In genomic region chr7:101423970-101424369, GRCm38 (mm10) we compare ENCODE assay signal across 26 mouse cellular contexts. TPM values are rescaled to one million over a fixed set of nuclear protein-coding genes. Genes with fewer than 3 reads are reported as not detected.
A peak's percentile ranks its signal among the peaks of the same experiment; 100 is the strongest.
DNase-seq lines count a peak whose midpoint lies in the region; ATAC-seq and TF ChIP-seq lines count a peak whose summit lies in the region.
"Had no signal": no experiment of that assay in that cellular context is flagged by ENCODE, and none has a peak within 500 bp of the region (broad histone marks: within the 10 kb centered on the region; RNA-seq: fewer than 3 reads in every experiment).

No protein-coding gene starts in this region.

- no peak for ATAC-seq in forebrain, postnatal 0 days
- no peak for ATAC-seq in forebrain, embryonic 13.5 days
- peak; percentile 16 for ATAC-seq in neural tube, embryonic 13.5 days (ENCODE audit: low read depth)
- ATAC-seq: intestine, embryonic 16.5 days; Patski had no signal

- peak overlapping the region; percentile 61 for H3K4me2 ChIP-seq in forebrain, postnatal 0 days (ENCODE audit: low read depth)
- no peak overlapping the region for H3K4me2 ChIP-seq in forebrain, embryonic 13.5 days
- H3K4me2 ChIP-seq in neural tube, embryonic 13.5 days, result peak overlapping the region; percentile 48
- H3K4me2 ChIP-seq: limb, embryonic 15.5 days; lung, embryonic 15.5 days had no signal

- H3K4me3 ChIP-seq in forebrain, postnatal 0 days (ENCODE audit: low read depth, low read length), result no peak overlapping the region
- no peak overlapping the region for H3K4me3 ChIP-seq in forebrain, embryonic 13.5 days
- no peak overlapping the region for H3K4me3 ChIP-seq in neural tube, embryonic 13.5 days
- H3K4me3 ChIP-seq: hindbrain, embryonic 15.5 days; limb, embryonic 15.5 days; lung, embryonic 15.5 days had no signal

- no peaks in the 10 kb centered on the region for H3K36me3 ChIP-seq in forebrain, postnatal 0 days (ENCODE audit: insufficient read depth)
- no peaks in the 10 kb centered on the region for H3K36me3 ChIP-seq in forebrain, embryonic 13.5 days (ENCODE audit: poor library complexity, severe bottlenecking)
- no peaks in the 10 kb centered on the region for H3K36me3 ChIP-seq in neural tube, embryonic 13.5 days
- H3K36me3 ChIP-seq: hindbrain, embryonic 15.5 days; limb, embryonic 15.5 days; lung, embryonic 15.5 days had no signal

- H3K9ac ChIP-seq in forebrain, postnatal 0 days, result no peak overlapping the region
- no peak overlapping the region for H3K9ac ChIP-seq in forebrain, embryonic 13.5 days
- H3K9ac ChIP-seq in neural tube, embryonic 13.5 days, result no peak overlapping the region
- H3K9ac ChIP-seq: hindbrain, embryonic 15.5 days; limb, embryonic 15.5 days; liver, embryonic 14.5 days; lung, embryonic 15.5 days had no signal

- TF ChIP-seq CTCF in forebrain, postnatal 0 days (IDR thresholded peaks at IDR 0.05; ENCODE audit: low read depth), result no peak

- H3K27me3 ChIP-seq in forebrain, postnatal 0 days (ENCODE audit: insufficient read depth, low read length), result no peaks in the 10 kb centered on the region
- peaks cover 16% of the 10 kb centered on the region for H3K27me3 ChIP-seq in forebrain, embryonic 13.5 days
- peaks cover 30% of the 10 kb centered on the region for H3K27me3 ChIP-seq in neural tube, embryonic 13.5 days
- H3K27me3 ChIP-seq: hindbrain, embryonic 15.5 days; lung, embryonic 15.5 days had no signal

- no peak overlapping the region for H3K27ac ChIP-seq in forebrain, postnatal 0 days (ENCODE audit: low read depth, low read length)
- H3K27ac ChIP-seq in forebrain, embryonic 13.5 days, result no peak overlapping the region
- H3K27ac ChIP-seq in neural tube, embryonic 13.5 days (replicated peaks), result peak overlapping the region; percentile 61; the same call in 1 of the 2 replicates
- H3K27ac ChIP-seq: hindbrain, embryonic 15.5 days; limb, embryonic 15.5 days; liver, embryonic 14.5 days; lung, embryonic 15.5 days had no signal

- 25% methylated on average over 6 of the region's 6 CpGs for WGBS in forebrain, postnatal 0 days
- 57% methylated on average over 6 of the region's 6 CpGs for WGBS in forebrain, embryonic 13.5 days
- WGBS in neural tube, embryonic 13.5 days, result 62% methylated on average over 6 of the region's 6 CpGs

- peak; percentile 50 for DNase-seq in forebrain, postnatal 0 days
- DNase-seq in left cerebral cortex, postnatal 4 days, result peak; percentile 28
- DNase-seq in left cerebral cortex, adult 11 months (ENCODE audit: low spot score), result no peak
- DNase-seq in neural tube, embryonic 10.5 days (ENCODE audit: extremely low spot score, low spot score), result no peak
- no peak for DNase-seq in testis, postnatal 14 days (ENCODE audit: low spot score)
- DNase-seq: cerebellum, adult 11-12 months; gastrocnemius, postnatal 36 days; kidney, adult 9 months; kidney, postnatal 14 days; layer of hippocampus, postnatal 36 days; lung, postnatal 4 days; thymus, postnatal 14 days had no signal

- no peaks in the 10 kb centered on the region for H3K9me3 ChIP-seq in forebrain, postnatal 0 days (ENCODE audit: low read length)
- H3K9me3 ChIP-seq in forebrain, embryonic 13.5 days (replicated peaks), result no peaks in the 10 kb centered on the region
- no peaks in the 10 kb centered on the region for H3K9me3 ChIP-seq in neural tube, embryonic 13.5 days
- H3K9me3 ChIP-seq: hindbrain, embryonic 15.5 days; limb, embryonic 15.5 days; lung, embryonic 15.5 days had no signal

- intact Hi-C loops in left cerebral cortex, postnatal 4 days (cut with DNase I), result loop anchor here (5.0 kb wide), 1 partner anchor 113 kb away; no protein-coding TSS in a partner anchor

- H3K4me1 ChIP-seq in forebrain, postnatal 0 days (ENCODE audit: insufficient read depth), result peaks cover 36% of the 10 kb centered on the region; the same call in 1 of the 2 replicates
- peaks cover 65% of the 10 kb centered on the region for H3K4me1 ChIP-seq in forebrain, embryonic 13.5 days
- peaks cover 30% of the 10 kb centered on the region for H3K4me1 ChIP-seq in neural tube, embryonic 13.5 days (replicated peaks)
- H3K4me1 ChIP-seq: limb, embryonic 15.5 days; lung, embryonic 15.5 days had no signal

RNA-seq across cellular contexts. Expression of gene Pde2a, which starts 2.5 kb away (rescaled TPM):
- 94.2 and 104 TPM in 2 replicates for total RNA-seq in forebrain, postnatal 0 days (2014; rRNA removed)
- polyA plus RNA-seq in forebrain, postnatal 0 days (2015; fragmentation: Nextera tagmentation; extraction: Ambion mirVana), result 66.2 and 72.4 TPM in 2 replicates
- 26.2 and 32.2 TPM in 2 replicates for polyA plus RNA-seq in forebrain, embryonic 13.5 days (2015; fragmentation: Nextera tagmentation; extraction: Ambion mirVana)
- 100 to 1,000 TPM; 173 to 179 TPM for total RNA-seq in left cerebral cortex, postnatal 4 days (2021)
- polyA plus RNA-seq in neural tube, embryonic 13.5 days (2015; fragmentation: Nextera tagmentation; extraction: Ambion mirVana), result 43.6 TPM in 2 replicates

RNA-seq across cellular contexts. Expression of gene Gm45837, which starts 13.3 kb away (rescaled TPM):
- not detected in 2 replicates for total RNA-seq in forebrain, postnatal 0 days (2014; rRNA removed)
- not detected in 2 replicates for polyA plus RNA-seq in forebrain, postnatal 0 days (2015; fragmentation: Nextera tagmentation; extraction: Ambion mirVana)
- polyA plus RNA-seq in forebrain, embryonic 13.5 days (2015; fragmentation: Nextera tagmentation; extraction: Ambion mirVana), result not detected in 2 replicates
- total RNA-seq in left cerebral cortex, postnatal 4 days (2021), result 1 to 10 TPM in 1 of 2 experiments, not detected in 1; 6.6 TPM
- polyA plus RNA-seq in neural tube, embryonic 13.5 days (2015; fragmentation: Nextera tagmentation; extraction: Ambion mirVana), result not detected in 2 replicates
- total RNA-seq: ES-E14; gastrocnemius, adult 18-20 months; heart, postnatal 25 days; megakaryocyte-erythroid progenitor cell, adult 5-6 weeks had no signal
- polyA plus RNA-seq: heart, embryonic 14.5 days; hindbrain, embryonic 15.5 days; intestine, embryonic 16.5 days; liver, embryonic 14.5 days; neural tube, embryonic 14.5 days had no signal

Comparison
In these comparisons a context has a peak if more than half of its experiments do, and no peak if none do; other contexts are left out.
1. DNase-seq: peak in forebrain, postnatal 0 days (single experiment) and left cerebral cortex, postnatal 4 days (single experiment); none in left cerebral cortex, adult 11 months (single experiment), neural tube, embryonic 10.5 days (single experiment) and testis, postnatal 14 days (single experiment).